Mouse (Mus musculus) intestine, embryonic 16.5 days (tissue): ENCODE results near the gene Chst11. TPM values are rescaled to one million over a fixed set of nuclear protein-coding genes. Genes with fewer than 3 reads are reported as not detected.

Source experiments
- ATAC-seq: fragments of 200-750 bp; cut with Nextera tagmentation; 2 replicates; pipeline ENCODE4 v1.8.0; 2017; ENCODE audit warnings: moderate TSS enrichment, moderate library complexity
- H3K27ac ChIP-seq: fragments of 300-500 bp; sonication (generic); 2 replicates; pipeline ENCODE4 v1.5.1; 2014; ENCODE audit warnings: mild to moderate bottlenecking, low read length
- H3K27me3 ChIP-seq: fragments of 300-500 bp; sonication (generic); replicated peaks from 2 replicates; pipeline ENCODE4 v1.6.1; 2014; ENCODE audit warnings: low read length, control low read depth, mixed read lengths; ENCODE audit not compliant: control insufficient read depth, insufficient read depth
- H3K36me3 ChIP-seq: fragments of 300-500 bp; sonication (generic); 2 replicates; pipeline ENCODE4 v1.6.1; 2014; ENCODE audit warnings: low read length, control low read depth; ENCODE audit not compliant: control insufficient read depth, insufficient read depth
- H3K4me1 ChIP-seq: fragments of 300-500 bp; sonication (generic); 2 replicates; pipeline ENCODE4 v1.6.1; 2014; ENCODE audit warnings: low read length, control low read depth, mixed read lengths; ENCODE audit not compliant: control insufficient read depth, insufficient read depth
- H3K4me2 ChIP-seq: fragments of 300-500 bp; sonication (generic); 2 replicates; pipeline ENCODE4 v1.6.1; 2014; ENCODE audit warnings: low read depth, low read length, control low read depth
- H3K4me3 ChIP-seq: fragments of 300-500 bp; sonication (generic); 2 replicates; pipeline ENCODE4 v1.5.1; 2014; ENCODE audit warnings: mild to moderate bottlenecking, low read length
- H3K9ac ChIP-seq: fragments of 300-500 bp; sonication (generic); 2 replicates; pipeline ENCODE4 v1.6.1; 2014; ENCODE audit warnings: low read depth, low read length
- H3K9me3 ChIP-seq: fragments of 300-500 bp; sonication (generic); 2 replicates; pipeline ENCODE4 v1.6.1; 2016; ENCODE audit warnings: low read length, control low read depth; ENCODE audit not compliant: control insufficient read depth
- WGBS: fragments of 180-500 bp; shearing (Covaris S2); extraction: QIAGEN DNeasy Blood & Tissue Kit; methylation state at CpG from one replicate; pipeline ENCODE4 v1.1.7; 2014; 5-methylcytosine and 5-hydroxymethylcytosine counted together
- polyA plus RNA-seq: library from polyadenylated mRNA; unstranded; fragments of >200 nt; fragmentation: Nextera tagmentation; extraction: Ambion mirVana; gene quantifications from 2 replicates; pipeline ENCODE4 v1.2.1, GENCODE M21; 2015

Gene Chst11
- polyA plus RNA-seq, 1 experiment from 2014 or later, result 0.88 TPM

- Histone ChIP-seq H3K4me2 (no peak overlapping the region), H3K4me1 (0 out of 2 replicates have a peak, but pooled peaks cover 4% of the 10 kb centered on the region), H3K9ac (no peak overlapping the region), H3K36me3 (no peaks in the 10 kb centered on the region), H3K9me3 (no peaks in the 10 kb centered on the region), H3K27me3 (no peaks in the 10 kb centered on the region), H3K27ac (no peak overlapping the region), H3K4me3 (no peak overlapping the region)
- ATAC-seq, result no peak
- WGBS, result 75% methylated on average over 8 of the region's 8 CpGs
Observed at GRCm38 (mm10) chr10:83128435-83128834, 143.1 kb downstream of the Chst11 start.

GRCm38 (mm10) chr10:83129624-83130218, 144.4 kb downstream of the Chst11 start:
- no peak for ATAC-seq
- Histone ChIP-seq H3K9ac (no peak overlapping the region), H3K27me3 (no peaks in the 10 kb centered on the region), H3K4me1 (no peaks in the 10 kb centered on the region; the same call in 1 of the 2 replicates), H3K4me3 (no peak overlapping the region), H3K9me3 (no peaks in the 10 kb centered on the region), H3K36me3 (no peaks in the 10 kb centered on the region), H3K27ac (no peak overlapping the region), H3K4me2 (no peak overlapping the region)
- WGBS, result 77% methylated on average over 8 of the region's 8 CpGs

DNA sequence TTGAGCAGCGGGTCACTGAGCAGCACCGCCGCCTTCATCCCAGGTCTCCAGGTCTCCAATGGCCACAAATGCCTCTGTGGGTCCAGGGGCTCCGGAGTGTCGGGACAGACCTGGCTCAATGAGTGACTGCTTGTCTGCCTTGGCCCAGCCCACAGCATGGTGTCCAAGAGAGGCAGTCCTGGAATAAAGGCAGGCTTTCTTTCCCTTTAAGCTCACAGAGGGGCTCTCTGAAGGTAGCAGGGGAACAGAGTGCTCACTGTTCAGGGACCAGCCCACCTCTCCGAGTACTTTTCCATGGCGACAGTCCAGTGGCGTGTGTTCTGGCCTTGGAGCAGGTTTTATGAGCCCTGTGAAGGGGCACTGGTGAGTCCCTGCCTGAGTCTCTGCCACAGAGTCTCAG, 145.3 kb downstream of the Chst11 start:
- Histone ChIP-seq H3K27me3 (no peaks in the 10 kb centered on the region), H3K4me1 (no peaks in the 10 kb centered on the region; the same call in 1 of the 2 replicates), H3K36me3 (no peaks in the 10 kb centered on the region), H3K9me3 (no peaks in the 10 kb centered on the region), H3K27ac (no peak overlapping the region), H3K4me3 (no peak overlapping the region), H3K4me2 (no peak overlapping the region), H3K9ac (no peak overlapping the region)
- no peak for ATAC-seq
- WGBS, result 57% methylated on average over 8 of the region's 8 CpGs

DNA sequence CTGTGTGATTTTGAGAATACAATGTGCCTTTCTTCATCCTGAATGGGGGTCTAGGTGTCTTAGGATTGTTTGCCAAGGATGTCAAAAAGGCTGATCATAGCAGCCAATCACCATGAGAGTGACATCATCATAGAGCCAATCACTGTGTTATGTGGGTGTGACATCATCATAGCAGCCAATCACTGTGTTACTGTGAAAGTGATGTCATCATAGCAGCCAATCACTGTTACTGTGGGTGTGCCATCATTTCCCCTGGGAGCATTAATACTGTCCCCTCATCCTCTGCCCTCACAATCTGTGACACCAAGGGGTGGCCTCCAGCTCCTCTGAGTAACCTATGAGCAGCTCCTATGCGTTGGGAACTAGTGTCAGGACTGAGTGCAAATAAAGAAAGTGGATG, 146.6 kb downstream of the Chst11 start:
- Histone ChIP-seq H3K4me2 (no peak overlapping the region), H3K4me3 (no peak overlapping the region), H3K27ac (no peak overlapping the region), H3K4me1 (no peaks in the 10 kb centered on the region; the same call in 1 of the 2 replicates), H3K36me3 (no peaks in the 10 kb centered on the region), H3K9ac (no peak overlapping the region), H3K9me3 (no peaks in the 10 kb centered on the region), H3K27me3 (no peaks in the 10 kb centered on the region)
- ATAC-seq, result no peak
- WGBS, result 79% methylated on average over 1 of the region's 1 CpGs

- Histone ChIP-seq H3K9me3 (no peaks in the 10 kb centered on the region), H3K27ac (no peak overlapping the region), H3K9ac (no peak overlapping the region), H3K4me3 (no peak overlapping the region), H3K4me1 (no peaks in the 10 kb centered on the region; the same call in 1 of the 2 replicates), H3K36me3 (no peaks in the 10 kb centered on the region), H3K27me3 (no peaks in the 10 kb centered on the region), H3K4me2 (no peak overlapping the region)
- WGBS, result 57% methylated on average over 16 of the region's 16 CpGs
- no peak for ATAC-seq
Observed at GRCm38 (mm10) chr10:83133866-83134570, 148.7 kb downstream of the Chst11 start.

DNA sequence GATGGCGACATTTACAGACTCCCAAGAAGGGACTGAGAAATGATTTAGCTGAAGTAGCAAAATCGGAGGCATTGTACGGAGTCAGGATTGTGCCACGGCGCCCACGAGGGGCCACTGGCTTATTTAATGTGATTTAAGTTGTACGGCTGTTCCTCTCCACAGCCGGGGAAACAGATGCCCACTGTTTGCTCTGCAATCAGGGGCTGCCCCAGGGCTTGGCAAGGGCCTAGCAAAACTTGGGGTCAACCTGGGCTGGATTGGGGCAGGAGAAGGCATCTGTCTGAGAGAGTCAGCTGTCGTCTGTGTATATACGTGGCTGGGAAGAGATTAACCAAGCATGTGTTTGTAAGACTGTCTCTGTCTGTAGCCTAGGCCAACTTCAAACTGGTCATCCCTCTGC, 149.6 kb downstream of the Chst11 start:
- peak; percentile 11; the same call in 1 of the 2 replicates for ATAC-seq
- no peaks in the 10 kb centered on the region for H3K36me3 ChIP-seq
- H3K4me3 ChIP-seq, result no peak overlapping the region
- H3K27me3 ChIP-seq, result no peaks in the 10 kb centered on the region
- H3K9me3 ChIP-seq, result no peaks in the 10 kb centered on the region
- no peaks in the 10 kb centered on the region; the same call in 1 of the 2 replicates for H3K4me1 ChIP-seq
- H3K9ac ChIP-seq, result no peak overlapping the region
- WGBS, result 28% methylated on average over 10 of the region's 10 CpGs
- no peak overlapping the region for H3K27ac ChIP-seq
- H3K4me2 ChIP-seq, result no peak overlapping the region

DNA sequence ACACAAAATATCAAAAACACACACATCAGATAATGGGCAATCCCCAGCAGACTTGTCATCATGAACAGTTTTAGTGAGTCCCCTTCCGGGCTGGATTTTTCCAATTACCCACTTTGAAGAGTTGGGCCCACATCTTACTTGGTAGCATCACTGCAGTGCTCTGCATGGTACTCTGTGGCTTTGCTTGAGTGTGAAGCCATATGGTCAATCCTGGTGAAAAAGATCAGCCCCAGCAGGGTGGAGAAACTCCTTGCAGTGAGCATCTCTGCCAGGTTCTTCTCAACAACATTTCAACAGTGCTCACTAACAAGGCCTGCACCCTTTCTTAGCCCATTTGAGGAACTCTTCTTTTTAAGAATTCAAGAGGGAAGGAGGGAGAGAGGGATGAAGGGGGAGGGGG, 150.7 kb downstream of the Chst11 start:
- Histone ChIP-seq H3K4me1 (no peaks in the 10 kb centered on the region; the same call in 1 of the 2 replicates), H3K27me3 (no peaks in the 10 kb centered on the region), H3K27ac (no peak overlapping the region), H3K9me3 (no peaks in the 10 kb centered on the region), H3K4me2 (no peak overlapping the region), H3K4me3 (no peak overlapping the region), H3K36me3 (no peaks in the 10 kb centered on the region), H3K9ac (no peak overlapping the region)
- ATAC-seq, result no peak
- WGBS, result 87% methylated on average over 1 of the region's 1 CpGs

DNA sequence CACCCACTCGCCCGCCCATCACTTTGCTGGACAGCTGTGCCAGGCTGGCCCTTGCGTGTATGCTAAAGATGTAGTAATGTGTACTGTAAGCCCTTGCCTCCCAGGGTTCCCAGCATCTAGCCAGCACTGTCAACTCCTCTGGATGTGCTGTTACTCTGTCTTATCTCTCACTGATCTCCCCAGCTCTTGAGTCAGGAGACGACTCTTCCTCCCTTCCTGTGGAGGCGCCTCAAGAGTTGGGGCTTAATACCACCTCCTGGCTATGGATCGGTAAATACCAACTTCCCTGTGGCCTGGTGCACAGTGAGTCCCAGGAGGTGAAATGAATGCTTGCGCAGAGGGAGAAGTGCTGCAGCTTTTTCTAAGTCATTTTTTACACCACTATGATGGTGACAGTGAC, 151.8 kb downstream of the Chst11 start:
- no peak for ATAC-seq

GRCm38 (mm10) chr10:83139276-83139675, 154.0 kb downstream of the Chst11 start:
- Histone ChIP-seq H3K27me3 (no peaks in the 10 kb centered on the region), H3K27ac (no peak overlapping the region), H3K4me2 (no peak overlapping the region), H3K9ac (no peak overlapping the region), H3K4me1 (no peaks in the 10 kb centered on the region; the same call in 1 of the 2 replicates), H3K36me3 (no peaks in the 10 kb centered on the region), H3K4me3 (no peak overlapping the region), H3K9me3 (no peaks in the 10 kb centered on the region)
- no peak for ATAC-seq
- WGBS, result 90% methylated on average over 7 of the region's 7 CpGs

More for the DNA sequence above, 151.8 kb downstream of the Chst11 start:
- H3K4me1 ChIP-seq, result no peaks in the 10 kb centered on the region; the same call in 1 of the 2 replicates
- no peak overlapping the region for H3K4me2 ChIP-seq
- H3K27ac ChIP-seq, result no peak overlapping the region
- no peaks in the 10 kb centered on the region for H3K9me3 ChIP-seq
- no peak overlapping the region for H3K9ac ChIP-seq
- no peaks in the 10 kb centered on the region for H3K36me3 ChIP-seq
- H3K4me3 ChIP-seq, result no peak overlapping the region
- H3K27me3 ChIP-seq, result no peaks in the 10 kb centered on the region
- WGBS, result 76% methylated on average over 7 of the region's 7 CpGs
